Mouse (Mus musculus): ENCODE measurements at regions not wholly inside any gene's neighbourhood (a gene's known extent, or its start where the extent isn't known, plus 50 kb on each side); places are given as distances from the start of the nearest gene placed in this dataset.

DNA sequence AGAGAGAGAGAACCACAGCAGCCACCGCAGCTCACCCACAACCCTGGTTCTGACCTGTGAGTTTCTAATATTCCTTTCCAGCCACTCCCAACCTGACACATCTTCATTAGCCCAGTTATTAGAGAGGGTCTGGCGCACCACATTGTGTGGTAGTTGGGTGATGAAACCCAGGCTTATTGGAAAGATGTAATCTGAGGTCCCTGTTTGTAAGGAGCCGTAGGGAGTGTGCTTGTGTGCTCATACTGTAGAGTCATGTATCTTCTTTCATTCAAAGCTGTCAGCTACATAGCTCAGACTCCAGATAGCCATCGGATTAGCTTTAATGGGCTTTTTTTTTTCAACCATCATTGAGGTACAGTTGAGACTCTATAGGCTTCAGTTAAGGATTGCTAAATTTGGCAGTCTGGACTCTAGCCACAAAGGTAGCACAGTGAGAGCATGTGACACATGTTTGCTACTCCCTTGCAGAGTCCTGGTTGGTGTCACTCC, 83.3 kb downstream of the Irx2 start:
- TF ChIP-seq CTCF (IDR thresholded peaks at IDR 0.05; ENCODE audit: low read depth): no peak
- no peak for TF ChIP-seq EP300 (IDR thresholded peaks at IDR 0.05; ENCODE audit: low read depth)
